Comparison of ENCODE assay signal across 1 mouse cellular context in the genomic region with DNA sequence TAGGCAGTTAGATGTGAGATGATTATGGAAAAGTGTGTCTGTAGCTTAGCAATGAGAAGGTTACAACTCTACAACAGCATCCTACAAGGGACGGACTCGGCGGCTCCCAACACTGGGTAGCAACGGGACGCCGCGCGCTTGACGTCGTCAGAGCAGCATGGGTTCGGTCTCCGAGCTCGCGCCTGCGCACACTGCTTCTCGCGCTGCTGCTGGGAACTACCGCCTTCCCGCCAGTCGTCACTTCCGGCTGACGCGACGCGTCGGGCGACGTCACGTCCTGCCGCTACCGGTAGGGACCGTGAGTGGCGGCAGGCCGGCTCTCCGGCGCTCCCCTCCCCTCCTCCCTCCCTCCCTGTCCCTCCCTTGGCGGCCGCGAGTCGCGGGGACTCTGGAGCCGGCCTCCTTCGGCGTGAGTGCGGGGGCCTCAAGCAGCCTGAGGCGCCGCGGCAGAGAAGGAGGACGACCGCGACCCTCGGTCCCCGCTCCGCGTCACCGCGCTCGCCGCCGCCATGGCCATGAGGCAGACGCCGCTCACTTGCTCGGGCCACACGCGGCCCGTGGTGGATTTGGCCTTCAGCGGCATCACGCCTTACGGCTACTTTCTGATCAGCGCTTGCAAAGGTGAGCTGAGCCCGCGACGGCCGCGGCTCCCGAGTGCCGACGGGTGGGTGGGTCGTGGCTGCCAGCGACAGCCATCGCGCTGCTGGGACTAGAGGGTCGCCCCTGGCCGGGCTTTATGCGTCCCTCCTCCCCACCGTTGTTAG.
TF ChIP-seq lines count a peak whose summit lies in the region.

A gene (plus strand): TSS at position 233 of the 764 bp plus-strand sequence.

TF ChIP-seq in CH12.LX, 34 proteins besides CTCF, POLR2A, EP300 and RAD21 (continued from another document):
- TF ChIP-seq USF1 (IDR thresholded peaks at IDR 0.05; ENCODE audit: low read depth, low read length) (no peak), BHLHE40 (IDR thresholded peaks at IDR 0.05; ENCODE audit: low read depth, low read length) (peak; percentile 24; the same call in 1 of the 2 replicates), POLR2AphosphoS2 (IDR thresholded peaks at IDR 0.05; ENCODE audit: low read depth, low read length) (0 out of 2 replicates have a peak, but pooled peaks have one; percentile 48), SIN3A (IDR thresholded peaks at IDR 0.05; ENCODE audit: low read length) (peak; percentile 77; the same call in 1 of the 2 replicates), MXI1 (IDR thresholded peaks at IDR 0.05; ENCODE audit: low read depth, low read length) (peak; percentile 49; the same call in 1 of the 2 replicates), SMC3 (IDR thresholded peaks at IDR 0.05; ENCODE audit: low read depth, low read length) (no peak), ELF1 (IDR thresholded peaks at IDR 0.05; ENCODE audit: low read depth, low read length) (peak; percentile 89), E2F4 (IDR thresholded peaks at IDR 0.05; ENCODE audit: insufficient replicate concordance, low read depth, low read length) (no peak), USF2 (conservative IDR thresholded peaks at IDR 0.05; ENCODE audit: low read depth, low read length) (no peak), RCOR1 (conservative IDR thresholded peaks at IDR 0.05; ENCODE audit: low read depth, low read length) (no peak), NRF1 (IDR thresholded peaks at IDR 0.05; ENCODE audit: low read depth, low read length) (peak; percentile 93), NELFE (IDR thresholded peaks at IDR 0.05; ENCODE audit: low read depth, low read length) (peak; percentile 84), ETS1 (conservative IDR thresholded peaks at IDR 0.05; ENCODE audit: low read depth, low read length) (peak; percentile 32; the same call in 1 of the 2 replicates), MAZ (IDR thresholded peaks at IDR 0.05; ENCODE audit: low read depth, low read length) (0 out of 2 replicates have a peak, but pooled peaks have one; percentile 16), PAX5 (IDR thresholded peaks at IDR 0.05; ENCODE audit: low read length) (no peak), CHD1 (IDR thresholded peaks at IDR 0.05; ENCODE audit: low read depth, low read length) (no peak), HCFC1 (IDR thresholded peaks at IDR 0.05; ENCODE audit: low read depth, low read length) (peak; percentile 87), MAX (IDR thresholded peaks at IDR 0.05; ENCODE audit: low read length) (peak; percentile 95), ZMIZ1 (IDR thresholded peaks at IDR 0.05; ENCODE audit: low read depth, low read length) (peak; percentile 78), IRF4 (IDR thresholded peaks at IDR 0.05; ENCODE audit: low read depth, low read length) (peak; percentile 62; the same call in 1 of the 2 replicates), ZNF384 (IDR thresholded peaks at IDR 0.05; ENCODE audit: low read depth, low read length) (no peak), TBP (conservative IDR thresholded peaks at IDR 0.05; ENCODE audit: low read depth, low read length) (peak; percentile 75), MEF2A (IDR thresholded peaks at IDR 0.05; ENCODE audit: borderline replicate concordance, low read depth, low read length) (peak; percentile 47; the same call in 1 of the 2 replicates), KAT2A (IDR thresholded peaks at IDR 0.05; ENCODE audit: insufficient replicate concordance, low read length) (peak; percentile 84; the same call in 1 of the 2 replicates), TCF12 (IDR thresholded peaks at IDR 0.05; ENCODE audit: low read depth, low read length) (peak; percentile 75)
TF ChIP-seq in CH12.LX: peak in this region for 18.
